Mouse (Mus musculus) ES-Bruce4 (cell line): ENCODE results near the gene Islr. TPM values are rescaled to one million over a fixed set of nuclear protein-coding genes. Genes with fewer than 3 reads are reported as not detected.
A peak's percentile ranks its signal among the peaks of the same experiment; 100 is the strongest.

ENCODE experiments used
- H3K27ac ChIP-seq: 2 replicates; pipeline ENCODE4 v1.5.1; 2012; ENCODE audit warnings: low read length, inconsistent platforms; ENCODE audit not compliant: insufficient read depth
- H3K27me3 ChIP-seq: 2 replicates; pipeline ENCODE4 v1.6.1; 2012; ENCODE audit warnings: mild to moderate bottlenecking, low read length, inconsistent platforms; ENCODE audit not compliant: control insufficient read depth, poor library complexity, insufficient read depth, severe bottlenecking
- H3K36me3 ChIP-seq: 2 replicates; pipeline ENCODE4 v1.6.1; 2012; ENCODE audit warnings: inconsistent platforms, mild to moderate bottlenecking, low read length, moderate library complexity; ENCODE audit not compliant: control insufficient read depth, poor library complexity, insufficient read depth, severe bottlenecking
- H3K4me1 ChIP-seq: one replicate; pipeline ENCODE4 v1.8.1; 2011; ENCODE audit warnings: low read length; ENCODE audit not compliant: control insufficient read depth, insufficient read depth
- H3K4me3 ChIP-seq: 2 replicates; pipeline ENCODE4 v1.5.1; 2011; ENCODE audit warnings: low read depth, mild to moderate bottlenecking, low read length
- H3K9ac ChIP-seq: 2 replicates; pipeline ENCODE4 v1.6.1; 2012; ENCODE audit warnings: low read depth, mild to moderate bottlenecking, inconsistent platforms; ENCODE audit not compliant: poor library complexity, severe bottlenecking
- H3K9me3 ChIP-seq: replicated peaks from 2 replicates; pipeline ENCODE4 v1.6.1; 2012; ENCODE audit warnings: mild to moderate bottlenecking, low read length, inconsistent platforms; ENCODE audit not compliant: control insufficient read depth, poor library complexity, insufficient read depth, severe bottlenecking
- CTCF ChIP-seq: IDR thresholded peaks from one replicate; pipeline ENCODE4 v1.8.1; 2011; ENCODE audit warnings: low read depth, low read length
- EP300 ChIP-seq: IDR thresholded peaks from 2 replicates; pipeline ENCODE4 v1.6.1; 2011; ENCODE audit warnings: low read depth, low read length; ENCODE audit not compliant: insufficient read depth
- POLR2A ChIP-seq: IDR thresholded peaks from one replicate; pipeline ENCODE4 v1.8.1; 2011; ENCODE audit warnings: low read length; ENCODE audit not compliant: insufficient read depth
- polyA plus RNA-seq: library from polyadenylated mRNA; stranded (reverse); fragments of >200 nt; gene quantifications from 2 replicates; pipeline ENCODE4 v1.2.4, GENCODE M21; 2011; ENCODE audit warnings: low read depth; ENCODE audit not compliant: missing spikeins, insufficient read depth, insufficient read length

Gene Islr
- polyA plus RNA-seq, 1 experiment = not detected

- H3K4me3 ChIP-seq = no peak overlapping the region
- TF ChIP-seq POLR2A (no peak), CTCF (no peak), EP300 (no peak)
- H3K9ac ChIP-seq = no peak overlapping the region
- H3K9me3 ChIP-seq = no peaks in the 10 kb centered on the region
- H3K27ac ChIP-seq = no peak overlapping the region
- no peaks in the 10 kb centered on the region for H3K36me3 ChIP-seq
- H3K27me3 ChIP-seq = no peaks in the 10 kb centered on the region
- H3K4me1 ChIP-seq = peaks cover 3% of the 10 kb centered on the region
Measured at GRCm38 (mm10) chr9:58130909-58131308, 73.2 kb downstream of the Islr start.

- TF ChIP-seq CTCF (no peak), POLR2A (no peak), EP300 (no peak)
- H3K36me3 ChIP-seq = no peaks in the 10 kb centered on the region
- H3K27ac ChIP-seq = no peak overlapping the region
- peak overlapping the region; percentile 45 for H3K4me3 ChIP-seq
- H3K9ac ChIP-seq = peak overlapping the region; percentile 42
- no peaks in the 10 kb centered on the region for H3K27me3 ChIP-seq
- peaks cover 3% of the 10 kb centered on the region for H3K4me1 ChIP-seq
- no peaks in the 10 kb centered on the region for H3K9me3 ChIP-seq
Measured at GRCm38 (mm10) chr9:58129508-58129907, 74.6 kb downstream of the Islr start.

DNA sequence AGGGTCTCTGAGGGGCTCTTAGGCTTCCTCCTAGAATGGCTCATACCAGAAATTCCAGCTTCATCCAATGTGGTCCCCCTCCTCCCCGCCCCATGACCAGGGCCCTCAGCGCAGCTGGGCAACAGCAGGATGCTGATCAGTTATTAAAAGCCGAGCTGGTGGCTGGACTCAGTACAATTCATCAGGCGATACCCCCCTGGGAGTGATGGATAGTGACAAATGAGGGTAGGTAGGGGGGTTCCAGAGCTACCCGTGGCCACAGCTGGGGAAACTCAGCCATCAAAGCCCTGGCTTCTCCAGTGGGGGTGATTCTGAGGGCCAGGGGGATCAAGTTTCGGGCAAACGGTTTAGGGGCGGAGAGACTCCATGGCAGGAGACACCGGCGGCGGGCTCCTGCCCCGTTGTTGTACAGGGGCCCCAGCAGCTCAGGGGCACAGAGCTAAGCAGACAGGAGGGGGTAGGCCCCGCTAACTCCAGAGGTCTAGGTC lies 75.1 kb downstream of the Islr start:
- TF ChIP-seq POLR2A (no peak), EP300 (no peak), CTCF (no peak)
- Histone ChIP-seq H3K27ac (no peak overlapping the region), H3K4me1 (peaks cover 3% of the 10 kb centered on the region)

DNA sequence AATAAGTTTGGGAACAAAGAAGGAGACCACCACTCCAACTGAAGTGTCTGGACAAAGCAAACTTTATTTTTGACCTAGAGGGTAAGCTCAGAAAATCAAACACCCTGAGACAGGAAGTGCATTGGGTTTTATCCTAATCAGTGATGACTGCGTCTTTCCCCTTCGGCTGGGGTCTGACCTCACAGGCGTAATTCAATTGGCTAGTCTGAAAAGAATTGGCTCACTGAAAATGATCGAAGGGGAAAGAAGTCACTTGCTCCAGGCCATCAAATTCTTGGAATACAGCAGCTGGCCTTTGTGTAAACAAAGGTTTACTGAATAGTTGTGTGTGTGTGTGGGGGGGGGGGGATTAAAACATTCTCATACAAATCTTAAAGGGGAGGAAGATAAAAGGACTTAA lies 78.3 kb downstream of the Islr start:
- H3K9ac ChIP-seq = no peak overlapping the region
- no peak overlapping the region for H3K4me3 ChIP-seq
- no peaks in the 10 kb centered on the region for H3K27me3 ChIP-seq
- H3K36me3 ChIP-seq = no peaks in the 10 kb centered on the region
- no peaks in the 10 kb centered on the region for H3K9me3 ChIP-seq
- TF ChIP-seq POLR2A (no peak), CTCF (no peak), EP300 (no peak)
- peaks cover 3% of the 10 kb centered on the region for H3K4me1 ChIP-seq
- H3K27ac ChIP-seq = no peak overlapping the region

More for the DNA sequence above, 75.1 kb downstream of the Islr start:
- Histone ChIP-seq H3K9me3 (no peaks in the 10 kb centered on the region), H3K4me3 (peak overlapping the region; percentile 45), H3K9ac (peak overlapping the region; percentile 42), H3K27me3 (no peaks in the 10 kb centered on the region), H3K36me3 (no peaks in the 10 kb centered on the region)

GRCm38 (mm10) chr9:58125085-58125484 lies 79.0 kb downstream of the Islr start:
- no peak for TF ChIP-seq CTCF
- no peak for TF ChIP-seq EP300
- no peak for TF ChIP-seq POLR2A
- no peaks in the 10 kb centered on the region for H3K27me3 ChIP-seq
- no peak overlapping the region for H3K4me3 ChIP-seq
- H3K9ac ChIP-seq = no peak overlapping the region
- H3K27ac ChIP-seq = no peak overlapping the region
- H3K9me3 ChIP-seq = no peaks in the 10 kb centered on the region
- no peaks in the 10 kb centered on the region for H3K36me3 ChIP-seq
- peaks cover 3% of the 10 kb centered on the region for H3K4me1 ChIP-seq

GRCm38 (mm10) chr9:58118671-58119070 lies 85.4 kb downstream of the Islr start, which contains the start of gene Ccdc33:
Ccdc33 (minus strand) TSS chr9:58118823.
- Histone ChIP-seq H3K9me3 (no peaks in the 10 kb centered on the region), H3K4me3 (no peak within 1 kb of the TSS), H3K4me1 (peaks cover 4% of the 10 kb centered on the region), H3K27me3 (no peaks in the 10 kb centered on the region), H3K36me3 (no peaks in the 10 kb centered on the region), H3K27ac (no peak within 1 kb of the TSS), H3K9ac (no peak within 1 kb of the TSS)
- TF ChIP-seq EP300 (no peak), CTCF (no peak)
